Mouse (Mus musculus) hindbrain, embryonic 16.5 days (tissue): ENCODE measurements at regions not wholly inside any gene's neighbourhood (a gene's known extent, or its start where the extent isn't known, plus 50 kb on each side); places are given as distances from the start of the nearest gene placed in this dataset.

Experiments
- ATAC-seq: fragments of 200-750 bp; cut with Nextera tagmentation; 2 replicates; pipeline ENCODE4 v1.8.0; 2017; ENCODE audit warnings: moderate TSS enrichment, moderate library complexity
- H3K27ac ChIP-seq: fragments of 300-500 bp; sonication (generic); 2 replicates; pipeline ENCODE4 v1.5.1; 2014; ENCODE audit warnings: low read depth, mild to moderate bottlenecking, control low read depth, low read length, moderate library complexity
- H3K27me3 ChIP-seq: fragments of 300-500 bp; sonication (generic); replicated peaks from 2 replicates; pipeline ENCODE4 v1.6.1; 2014; ENCODE audit warnings: low read length; ENCODE audit not compliant: control insufficient read depth, insufficient read depth
- H3K36me3 ChIP-seq: fragments of 300-500 bp; sonication (generic); 2 replicates; pipeline ENCODE4 v1.6.1; 2014; ENCODE audit warnings: mild to moderate bottlenecking, low read length, moderate library complexity, mixed read lengths; ENCODE audit not compliant: control insufficient read depth, insufficient read depth
- H3K4me1 ChIP-seq: fragments of 300-500 bp; sonication (generic); 2 replicates; pipeline ENCODE4 v1.6.1; 2014; ENCODE audit warnings: low read depth, low read length; ENCODE audit not compliant: control insufficient read depth, insufficient read depth
- H3K4me2 ChIP-seq: fragments of 300-500 bp; sonication (generic); 2 replicates; pipeline ENCODE4 v1.6.1; 2014; ENCODE audit warnings: mild to moderate bottlenecking, low read length, control low read depth, moderate library complexity
- H3K4me3 ChIP-seq: fragments of 300-500 bp; sonication (generic); 2 replicates; pipeline ENCODE4 v1.5.1; 2014; ENCODE audit warnings: mild to moderate bottlenecking, low read length, control low read depth, moderate library complexity
- H3K9ac ChIP-seq: fragments of 300-500 bp; sonication (generic); 2 replicates; pipeline ENCODE4 v1.6.1; 2014; ENCODE audit warnings: low read depth, mild to moderate bottlenecking, control low read depth, low read length, moderate library complexity
- H3K9me3 ChIP-seq: fragments of 300-500 bp; sonication (generic); 2 replicates; pipeline ENCODE4 v1.6.1; 2014; ENCODE audit warnings: mild to moderate bottlenecking, low read length, moderate library complexity; ENCODE audit not compliant: control insufficient read depth
- WGBS: fragments of 180-500 bp; shearing (Covaris S2); extraction: QIAGEN DNeasy Blood & Tissue Kit; methylation state at CpG from one replicate; pipeline ENCODE4 v1.1.7; 2014; 5-methylcytosine and 5-hydroxymethylcytosine counted together

- Histone ChIP-seq H3K9ac (no peak overlapping the region), H3K27me3 (0 out of 2 replicates have a peak, but pooled peaks cover 2% of the 10 kb centered on the region), H3K4me3 (no peak overlapping the region), H3K9me3 (0 out of 2 replicates have a peak, but pooled peaks cover 3% of the 10 kb centered on the region), H3K4me2 (no peak overlapping the region), H3K4me1 (no peaks in the 10 kb centered on the region), H3K36me3 (no peaks in the 10 kb centered on the region), H3K27ac (no peak overlapping the region)
- 27% methylated on average over 9 of the region's 9 CpGs for WGBS
- no peak for ATAC-seq
Measured at GRCm38 (mm10) chr12:107328986-107329385, 159.4 kb upstream of the 3110018I06Rik start.

DNA sequence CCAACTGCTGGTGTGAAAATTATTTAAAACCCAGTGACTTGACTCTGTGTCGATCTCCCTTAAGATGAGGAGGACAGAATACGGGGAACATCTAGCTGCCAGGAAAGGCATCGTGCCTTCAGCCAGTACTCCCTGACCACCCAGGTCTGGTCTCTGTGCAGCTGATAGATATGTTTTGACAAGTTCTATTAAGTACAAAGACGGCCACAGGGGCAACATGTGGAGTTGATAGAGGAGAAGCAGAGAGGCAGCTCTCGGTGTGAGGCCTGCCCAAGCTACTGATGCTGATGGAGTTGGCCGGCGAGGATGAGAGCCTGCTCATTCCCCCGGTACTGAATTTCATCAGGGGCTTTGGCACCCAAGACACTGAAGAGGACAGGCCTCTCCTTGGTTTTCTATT, 154.1 kb upstream of the 3110018I06Rik start:
- H3K27me3 ChIP-seq = no peaks in the 10 kb centered on the region
- no peaks in the 10 kb centered on the region for H3K36me3 ChIP-seq
- WGBS = 71% methylated on average over 8 of the region's 8 CpGs
- no peaks in the 10 kb centered on the region; the same call in 1 of the 2 replicates for H3K4me1 ChIP-seq
- no peaks in the 10 kb centered on the region for H3K9me3 ChIP-seq
- no peak overlapping the region for H3K4me2 ChIP-seq
- ATAC-seq = no peak
- H3K4me3 ChIP-seq = no peak overlapping the region
- H3K27ac ChIP-seq = no peak overlapping the region
- no peak overlapping the region for H3K9ac ChIP-seq

GRCm38 (mm10) chr12:107335106-107335505, 153.3 kb upstream of the 3110018I06Rik start:
- ATAC-seq = 0 out of 2 replicates have a peak, but pooled peaks have one; percentile 40
- H3K9ac ChIP-seq = no peak overlapping the region
- H3K4me3 ChIP-seq = no peak overlapping the region
- no peaks in the 10 kb centered on the region for H3K36me3 ChIP-seq
- H3K27ac ChIP-seq = no peak overlapping the region
- no peak overlapping the region for H3K4me2 ChIP-seq
- WGBS = 47% methylated on average over 12 of the region's 12 CpGs
- no peaks in the 10 kb centered on the region for H3K9me3 ChIP-seq
- no peaks in the 10 kb centered on the region; the same call in 1 of the 2 replicates for H3K4me1 ChIP-seq
- no peaks in the 10 kb centered on the region for H3K27me3 ChIP-seq

- no peaks in the 10 kb centered on the region for H3K27me3 ChIP-seq
- H3K4me2 ChIP-seq = no peak overlapping the region
- no peak overlapping the region for H3K9ac ChIP-seq
- H3K4me1 ChIP-seq = no peaks in the 10 kb centered on the region; the same call in 1 of the 2 replicates
- H3K36me3 ChIP-seq = no peaks in the 10 kb centered on the region
- H3K9me3 ChIP-seq = no peaks in the 10 kb centered on the region
- WGBS = 82% methylated on average over 10 of the region's 10 CpGs
- H3K4me3 ChIP-seq = no peak overlapping the region
- no peak for ATAC-seq
- no peak overlapping the region for H3K27ac ChIP-seq
Measured at GRCm38 (mm10) chr12:107338758-107339157, 149.7 kb upstream of the 3110018I06Rik start.

DNA sequence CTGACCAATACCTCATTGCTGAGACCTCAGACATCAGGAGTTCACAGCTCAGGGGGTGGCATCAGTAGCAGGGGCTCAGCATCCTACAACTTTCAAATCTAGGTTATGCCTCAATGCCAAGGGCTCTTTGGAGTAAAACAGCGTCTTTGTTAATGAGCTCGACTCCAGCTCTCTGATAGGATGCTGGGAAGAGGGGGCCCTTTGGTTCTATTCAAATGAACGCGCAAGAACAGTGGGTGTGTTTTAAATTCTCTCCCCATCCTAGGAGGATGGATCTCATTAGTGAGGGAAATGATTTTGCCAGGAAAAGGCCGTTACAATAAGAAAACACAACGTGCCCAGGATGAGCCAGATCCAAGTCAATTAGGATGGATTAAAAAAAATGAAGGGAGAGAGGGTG, 132.2 kb upstream of the 3110018I06Rik start:
- Histone ChIP-seq H3K36me3 (no peaks in the 10 kb centered on the region), H3K4me2 (no peak overlapping the region), H3K27me3 (peaks cover 3% of the 10 kb centered on the region; the same call in 1 of the 2 replicates), H3K4me1 (no peaks in the 10 kb centered on the region), H3K9me3 (no peaks in the 10 kb centered on the region), H3K9ac (no peak overlapping the region), H3K4me3 (no peak overlapping the region), H3K27ac (no peak overlapping the region)
- ATAC-seq = no peak
- 39% methylated on average over 6 of the region's 6 CpGs for WGBS

- H3K27ac ChIP-seq = no peak overlapping the region
- H3K4me1 ChIP-seq = no peaks in the 10 kb centered on the region
- no peaks in the 10 kb centered on the region for H3K9me3 ChIP-seq
- 86% methylated on average over 7 of the region's 7 CpGs for WGBS
- H3K4me3 ChIP-seq = no peak overlapping the region
- no peak overlapping the region for H3K4me2 ChIP-seq
- H3K27me3 ChIP-seq = peaks cover 3% of the 10 kb centered on the region; the same call in 1 of the 2 replicates
- no peaks in the 10 kb centered on the region for H3K36me3 ChIP-seq
- no peak for ATAC-seq
- no peak overlapping the region for H3K9ac ChIP-seq
Measured at GRCm38 (mm10) chr12:107356974-107357373, 131.5 kb upstream of the 3110018I06Rik start.

DNA sequence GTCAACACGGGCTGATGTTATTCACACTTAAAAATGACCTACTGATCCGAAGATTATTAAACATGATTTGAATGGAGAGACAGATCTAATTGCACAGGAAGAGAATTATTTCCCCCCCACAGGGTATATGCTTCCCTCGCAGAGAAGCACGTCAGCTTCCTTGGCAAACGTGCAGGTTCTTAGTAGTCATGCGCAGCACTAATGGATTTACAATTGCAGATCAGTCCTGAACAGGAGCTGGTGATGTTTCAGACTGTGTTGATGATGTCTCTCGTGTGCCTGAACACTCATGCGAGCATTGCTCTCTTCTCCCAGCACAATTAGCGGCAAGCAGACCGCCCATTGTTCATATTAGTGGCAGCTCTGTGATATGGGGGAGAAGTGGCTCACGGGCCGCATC, 127.9 kb upstream of the 3110018I06Rik start:
- Histone ChIP-seq H3K36me3 (no peaks in the 10 kb centered on the region), H3K4me3 (no peak overlapping the region), H3K4me2 (no peak overlapping the region), H3K9ac (no peak overlapping the region), H3K4me1 (no peaks in the 10 kb centered on the region; the same call in 1 of the 2 replicates), H3K27ac (no peak overlapping the region), H3K27me3 (no peaks in the 10 kb centered on the region), H3K9me3 (no peaks in the 10 kb centered on the region)
- ATAC-seq = peak; percentile 64
- WGBS = 57% methylated on average over 12 of the region's 12 CpGs

DNA sequence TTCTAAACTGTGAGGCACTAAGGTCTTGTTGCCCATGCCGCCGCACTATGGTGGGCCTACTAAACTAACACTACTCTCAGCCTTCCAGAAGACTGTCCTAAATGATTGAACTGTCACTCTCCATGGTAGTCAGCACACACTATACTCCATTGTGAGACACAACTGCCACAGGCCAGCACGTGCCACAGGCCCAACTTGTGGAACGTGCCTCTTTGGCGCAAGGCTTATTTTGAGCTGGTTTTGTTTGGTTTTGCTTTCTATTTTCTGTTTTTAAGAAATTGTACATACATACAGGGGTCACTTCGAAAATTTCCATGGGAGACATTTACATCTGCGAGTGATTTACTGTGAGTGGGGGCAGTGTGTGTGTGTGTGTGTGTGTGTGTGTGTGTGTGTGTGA, 126.8 kb upstream of the 3110018I06Rik start:
- WGBS = 97% methylated on average over 7 of the region's 7 CpGs
- H3K9ac ChIP-seq = no peak overlapping the region
- H3K36me3 ChIP-seq = no peaks in the 10 kb centered on the region
- ATAC-seq = no peak
- no peaks in the 10 kb centered on the region for H3K9me3 ChIP-seq
- H3K4me3 ChIP-seq = no peak overlapping the region
- H3K4me1 ChIP-seq = no peaks in the 10 kb centered on the region; the same call in 1 of the 2 replicates
- no peaks in the 10 kb centered on the region for H3K27me3 ChIP-seq
- H3K4me2 ChIP-seq = no peak overlapping the region
- no peak overlapping the region for H3K27ac ChIP-seq

- no peak for ATAC-seq
- Histone ChIP-seq H3K9me3 (no peaks in the 10 kb centered on the region), H3K27ac (no peak overlapping the region), H3K4me1 (no peaks in the 10 kb centered on the region; the same call in 1 of the 2 replicates), H3K9ac (no peak overlapping the region), H3K4me3 (no peak overlapping the region), H3K36me3 (no peaks in the 10 kb centered on the region), H3K4me2 (no peak overlapping the region), H3K27me3 (no peaks in the 10 kb centered on the region)
- WGBS = 86% methylated on average over 10 of the region's 10 CpGs
Measured at GRCm38 (mm10) chr12:107362120-107362519, 126.3 kb upstream of the 3110018I06Rik start.

DNA sequence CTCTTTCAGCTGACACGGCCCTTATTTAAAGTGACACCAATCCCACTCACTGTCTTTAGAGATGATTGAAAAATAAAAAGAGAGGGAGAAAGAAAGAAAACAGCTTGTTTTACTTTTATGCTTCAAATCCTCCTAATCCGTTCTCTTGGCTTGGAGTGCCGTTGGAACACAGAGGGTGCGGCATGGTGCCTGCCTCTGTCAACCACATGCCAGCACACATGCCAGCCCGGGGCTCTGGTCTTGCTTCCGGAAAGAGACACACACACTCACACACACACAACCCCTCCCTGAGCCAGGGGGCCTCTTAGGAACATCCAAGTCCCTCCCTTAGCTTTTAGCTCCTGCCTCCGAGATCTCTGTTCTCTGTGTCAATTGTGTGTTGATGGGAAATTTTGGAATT, 116.2 kb upstream of the 3110018I06Rik start:
- Histone ChIP-seq H3K27me3 (no peaks in the 10 kb centered on the region), H3K36me3 (no peaks in the 10 kb centered on the region), H3K4me2 (no peak overlapping the region), H3K27ac (no peak overlapping the region), H3K4me1 (no peaks in the 10 kb centered on the region), H3K9ac (no peak overlapping the region), H3K9me3 (no peaks in the 10 kb centered on the region), H3K4me3 (no peak overlapping the region)
- no peak for ATAC-seq
- WGBS = 82% methylated on average over 7 of the region's 7 CpGs
